Mouse (Mus musculus) T-helper 17 cell (primary cell): ENCODE measurements around the gene Ldlrad3.

ENCODE experiments used
- in situ Hi-C, 2 experiments: fragments of 300-600 bp; cut with MboI, MseI; formaldehyde crosslinking; loops; 1 replicate in 1 of 2; 2 replicates in 1 of 2; pipeline ENCODE4 v1.15.1; 2025; ENCODE audit warnings: high pct_unique_total_duplicates in 2 of 2

Ldlrad3 gene

DNA sequence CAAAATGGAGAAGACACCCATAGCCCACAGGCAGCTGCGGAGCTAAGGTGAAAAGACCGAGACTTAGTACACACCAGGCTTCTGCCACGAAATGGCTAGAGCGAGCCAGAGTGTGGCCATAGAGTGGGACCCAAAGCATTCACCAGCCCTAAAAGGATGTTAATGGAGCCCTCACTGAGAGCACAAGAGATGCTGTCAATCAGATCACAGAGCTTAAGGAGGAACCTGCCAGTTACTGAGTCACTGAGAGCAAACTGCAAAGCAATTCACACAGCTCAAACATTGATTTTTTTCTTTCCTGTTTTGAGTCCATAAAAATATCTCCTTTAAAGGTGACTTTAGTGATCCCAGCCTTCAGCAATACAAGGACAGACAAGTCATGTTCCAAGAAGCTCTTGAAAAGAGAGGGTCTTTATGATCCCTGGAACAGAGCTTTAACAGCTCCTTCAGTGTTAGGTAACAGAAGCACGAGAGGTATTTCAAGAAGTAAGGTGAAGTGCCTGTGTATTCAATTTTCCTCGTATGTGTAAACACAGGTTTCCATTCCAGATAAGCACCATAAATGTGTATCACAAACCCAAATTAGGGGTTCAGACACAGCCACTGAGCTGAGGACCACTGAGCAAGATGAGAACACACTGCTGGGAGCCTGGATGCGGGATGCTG is 209.7 kb downstream of the Ldlrad3 start:
- in situ Hi-C loops = loop anchor here in 1 of 2 experiments (25.0 kb wide), 1 partner anchor 1711 kb away; no protein-coding TSS in a partner anchor

- in situ Hi-C loops = no loop called here
Measured at GRCm38 (mm10) chr2:101973810-101974209, 212.4 kb downstream of the Ldlrad3 start.

GRCm38 (mm10) chr2:101967601-101968000 is 218.6 kb downstream of the Ldlrad3 start:
- in situ Hi-C loops = no loop called here

DNA sequence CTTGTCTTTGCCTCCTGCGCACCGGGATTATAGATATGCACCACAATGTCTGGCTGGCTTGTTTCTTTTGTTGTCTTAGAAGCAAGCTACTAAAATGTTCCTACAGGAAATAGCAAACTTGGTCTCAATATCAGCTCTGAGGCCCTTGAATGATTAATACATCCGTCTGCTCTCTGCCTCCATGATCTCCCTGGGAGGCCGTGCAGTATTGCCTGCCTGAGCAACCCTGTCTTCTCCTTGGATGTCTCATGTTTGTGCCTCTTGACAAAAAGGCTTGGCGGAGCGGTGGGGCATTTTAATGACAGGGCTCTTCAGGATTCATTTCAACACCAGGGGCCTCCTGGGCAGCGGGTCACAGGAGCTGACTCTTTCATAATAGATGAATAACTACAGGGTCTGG is 219.0 kb downstream of the Ldlrad3 start:
- in situ Hi-C loops = no loop called here

- in situ Hi-C loops = no loop called here
Measured at GRCm38 (mm10) chr2:101966017-101966416, 220.2 kb downstream of the Ldlrad3 start.

GRCm38 (mm10) chr2:101965515-101965914 is 220.7 kb downstream of the Ldlrad3 start:
- in situ Hi-C loops = no loop called here

- in situ Hi-C loops = no loop called here
Measured at GRCm38 (mm10) chr2:101963367-101963766, 222.8 kb downstream of the Ldlrad3 start.

GRCm38 (mm10) chr2:101962349-101962748 is 223.8 kb downstream of the Ldlrad3 start:
- in situ Hi-C loops = no loop called here

- in situ Hi-C loops = no loop called here
Measured at GRCm38 (mm10) chr2:101961391-101961790, 224.8 kb downstream of the Ldlrad3 start.

GRCm38 (mm10) chr2:101960658-101961057 is 225.5 kb downstream of the Ldlrad3 start:
- in situ Hi-C loops = no loop called here

DNA sequence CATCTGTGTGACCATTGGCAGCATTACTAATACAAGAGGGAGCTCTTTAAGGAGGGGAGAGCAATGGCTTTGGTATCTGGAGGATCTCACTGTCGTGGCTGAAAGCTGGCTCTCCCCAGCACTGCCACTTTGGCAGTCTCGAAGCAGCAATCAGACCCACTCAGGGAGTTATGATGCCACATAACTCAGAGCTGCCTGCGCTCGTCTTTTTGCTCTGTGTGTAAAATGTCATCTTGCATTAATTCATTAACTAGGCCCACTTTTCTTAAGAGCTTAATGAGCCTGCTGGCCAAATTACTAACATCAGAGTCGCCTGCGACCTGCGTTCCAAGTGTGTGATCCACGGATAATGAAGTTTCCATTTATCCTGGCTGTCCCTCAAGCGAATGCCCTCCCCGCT is 230.1 kb downstream of the Ldlrad3 start:
- in situ Hi-C loops = no loop called here

GRCm38 (mm10) chr2:101952951-101953361 is 233.2 kb downstream of the Ldlrad3 start:
- in situ Hi-C loops = no loop called here

DNA sequence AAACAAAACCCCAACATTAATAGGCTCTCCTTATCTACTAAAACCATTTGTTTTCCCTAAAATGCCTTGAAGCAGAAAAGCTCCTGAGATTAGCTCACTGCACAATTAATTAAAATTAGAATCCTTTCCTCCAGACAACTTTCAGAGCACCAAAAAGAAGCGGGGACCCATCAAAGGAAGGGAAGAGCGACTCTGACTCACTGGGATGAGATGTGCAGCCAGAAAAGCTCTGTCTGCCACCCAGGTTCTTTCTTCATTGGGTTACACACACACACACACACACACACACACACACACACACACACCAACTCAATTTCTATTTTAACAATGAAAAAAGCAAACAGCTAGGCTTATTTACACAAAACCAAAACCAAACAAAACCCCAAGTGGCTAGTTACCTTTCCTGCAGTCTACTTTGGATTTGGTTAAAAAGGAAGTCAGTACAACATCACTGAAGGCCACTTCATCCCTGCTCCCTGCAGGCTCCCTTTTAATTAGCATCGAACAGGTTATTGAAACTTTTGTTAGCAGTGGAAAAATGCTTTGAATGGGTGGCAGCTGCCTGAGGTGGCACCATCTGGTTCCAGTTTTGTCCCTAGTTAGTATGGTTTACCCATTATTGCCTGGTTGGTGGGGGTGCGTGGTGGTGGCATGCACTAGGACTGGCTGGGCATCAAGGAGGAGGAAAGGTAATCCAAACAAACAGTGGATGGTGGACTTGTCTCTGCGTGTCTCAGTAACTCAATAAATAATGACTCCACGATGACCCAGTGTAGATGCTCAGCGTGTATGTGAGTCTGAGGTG is 235.3 kb downstream of the Ldlrad3 start:
- in situ Hi-C loops = no loop called here

DNA sequence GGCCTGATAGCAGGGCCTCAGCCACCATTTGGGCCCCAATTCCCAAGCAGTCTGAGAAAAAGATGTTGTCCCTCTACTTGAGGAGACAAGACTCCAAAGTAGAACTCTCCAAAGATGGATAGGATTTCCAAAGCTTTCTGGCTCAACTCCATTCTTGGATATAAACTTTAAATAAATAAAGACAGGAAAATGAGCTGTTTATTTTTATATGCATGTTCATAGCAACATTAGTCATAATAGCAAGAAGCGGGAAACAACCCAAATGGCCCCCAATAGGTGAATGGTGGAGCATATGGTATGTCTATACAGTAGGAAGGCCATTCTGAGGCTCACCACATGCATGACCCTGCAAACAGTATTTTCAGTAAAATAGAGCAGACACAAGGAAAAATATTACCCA is 251.2 kb downstream of the Ldlrad3 start:
- in situ Hi-C loops = no loop called here

DNA sequence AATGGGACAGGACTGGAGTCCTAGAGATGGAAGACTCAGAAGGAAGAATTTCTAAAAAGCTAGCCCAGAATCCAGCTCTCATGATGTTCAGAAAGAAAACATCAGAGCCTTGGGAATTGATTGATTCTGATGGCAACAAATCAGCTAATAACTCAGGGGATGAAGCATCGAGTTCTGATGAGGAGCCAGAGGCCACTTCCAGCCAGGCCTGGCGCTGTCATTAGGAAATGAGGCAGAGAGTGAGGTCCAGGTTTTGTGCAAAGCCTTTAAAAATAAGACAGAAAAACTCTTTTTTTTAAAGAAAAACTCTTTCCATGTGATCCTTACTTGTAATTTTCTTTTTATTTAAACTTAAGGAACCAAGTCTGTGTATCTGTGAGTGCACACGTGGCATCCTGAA is 252.9 kb downstream of the Ldlrad3 start:
- in situ Hi-C loops = no loop called here

DNA sequence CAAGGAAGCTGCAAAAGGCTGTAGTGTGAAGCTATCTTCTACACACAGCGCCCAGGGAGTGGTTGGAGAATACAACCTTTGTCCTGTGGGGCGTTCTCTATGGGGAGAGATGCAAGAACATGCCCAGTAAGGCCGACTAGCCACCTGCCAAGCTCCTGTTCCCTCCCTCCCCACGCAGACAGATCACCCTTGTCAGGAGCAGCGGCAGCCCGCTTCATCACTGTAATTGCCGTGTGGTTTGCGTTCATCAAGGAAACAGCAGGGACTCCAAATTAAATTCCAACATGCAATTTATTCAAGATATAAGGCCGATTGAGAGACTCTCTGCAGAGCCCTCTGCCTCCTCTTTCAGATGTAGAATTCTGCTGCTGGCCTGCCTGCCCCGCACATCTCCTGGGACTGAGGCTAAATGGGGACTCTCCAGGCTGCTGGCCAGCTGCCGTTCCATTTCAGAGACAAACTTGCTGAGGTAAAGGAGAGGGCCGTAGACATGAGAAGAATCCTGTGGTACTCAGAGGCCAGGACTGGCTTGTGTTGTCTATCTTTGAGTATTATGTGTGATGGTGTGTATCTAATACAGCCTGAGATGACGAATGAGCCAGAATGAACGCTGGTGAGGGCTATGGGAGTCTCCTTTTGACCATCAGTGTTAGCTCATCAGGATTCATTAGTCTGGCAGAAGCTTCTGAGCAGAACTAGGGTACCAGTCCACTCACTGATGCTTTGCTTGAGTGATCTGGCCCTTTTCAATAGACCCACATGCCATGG is 253.8 kb downstream of the Ldlrad3 start:
- in situ Hi-C loops = no loop called here

DNA sequence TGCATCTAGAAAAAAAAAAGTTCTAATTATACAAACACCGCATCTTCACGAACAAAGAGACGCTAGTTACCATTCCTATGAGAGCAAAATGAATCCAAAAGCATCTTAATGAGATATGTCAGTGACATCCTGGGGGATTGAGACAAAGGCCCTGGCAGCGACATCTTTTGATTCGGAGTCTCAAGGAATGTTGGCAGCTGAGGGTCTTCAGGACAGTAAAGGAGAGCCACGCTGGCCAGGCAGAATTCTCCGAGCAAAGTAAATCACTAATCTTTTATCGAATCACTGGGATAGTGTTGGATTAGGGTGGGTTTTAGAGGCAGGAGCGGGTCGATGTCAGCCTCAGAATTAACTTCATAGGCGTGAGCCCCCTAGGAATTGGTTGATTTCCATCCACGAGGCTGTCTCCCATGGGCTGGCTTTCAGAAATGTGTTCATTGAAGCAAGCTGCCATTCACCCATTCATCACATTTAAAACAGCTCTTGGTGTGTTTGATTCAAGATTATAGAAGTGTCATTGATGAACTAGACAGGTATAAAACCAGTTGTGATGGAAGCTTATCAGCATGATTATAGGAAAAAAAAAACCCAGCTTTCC is 260.5 kb downstream of the Ldlrad3 start:
- in situ Hi-C loops = no loop called here

DNA sequence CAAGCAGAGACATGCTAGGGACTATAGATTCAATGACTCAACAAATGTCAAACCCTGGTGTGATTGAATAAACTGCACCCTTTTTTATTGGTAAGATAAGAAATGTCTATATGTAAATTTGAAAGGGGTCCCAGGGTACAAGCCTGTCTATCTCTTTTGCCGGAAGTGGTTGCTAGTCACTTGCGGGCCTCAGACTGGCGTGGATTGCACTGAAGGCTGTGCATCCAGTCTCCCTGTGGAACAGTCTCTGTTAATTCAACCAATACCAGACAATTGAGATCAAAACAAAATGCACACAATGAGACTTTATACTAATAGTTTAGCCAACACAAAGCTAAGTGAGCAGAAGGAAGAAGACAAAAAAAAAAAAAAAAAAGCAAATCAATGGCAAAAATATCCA is 261.0 kb downstream of the Ldlrad3 start:
- in situ Hi-C loops = no loop called here

DNA sequence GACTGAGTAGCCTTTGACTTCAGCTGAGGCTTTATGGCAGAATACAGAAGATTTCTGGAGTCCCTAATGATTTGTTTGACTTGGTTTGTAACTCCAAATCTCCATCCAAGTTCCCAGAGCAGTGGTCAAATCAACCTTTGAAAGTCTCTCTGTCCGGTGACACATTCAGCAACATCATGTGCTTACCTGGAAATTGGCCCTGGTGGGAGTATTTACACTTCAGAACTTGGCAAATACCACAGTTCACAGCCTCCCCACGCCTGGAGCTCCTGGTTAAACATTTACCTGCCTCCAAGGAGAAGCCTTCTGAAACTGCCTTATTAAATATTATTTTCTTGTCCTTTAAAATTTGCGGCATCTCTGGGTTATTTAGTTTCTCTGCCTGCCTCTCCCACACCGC is 263.0 kb downstream of the Ldlrad3 start:
- in situ Hi-C loops = no loop called here

- in situ Hi-C loops = no loop called here
Measured at GRCm38 (mm10) chr2:101922302-101922701, 263.9 kb downstream of the Ldlrad3 start.

- in situ Hi-C loops = no loop called here
Measured at GRCm38 (mm10) chr2:101920136-101920554, 266.0 kb downstream of the Ldlrad3 start.

DNA sequence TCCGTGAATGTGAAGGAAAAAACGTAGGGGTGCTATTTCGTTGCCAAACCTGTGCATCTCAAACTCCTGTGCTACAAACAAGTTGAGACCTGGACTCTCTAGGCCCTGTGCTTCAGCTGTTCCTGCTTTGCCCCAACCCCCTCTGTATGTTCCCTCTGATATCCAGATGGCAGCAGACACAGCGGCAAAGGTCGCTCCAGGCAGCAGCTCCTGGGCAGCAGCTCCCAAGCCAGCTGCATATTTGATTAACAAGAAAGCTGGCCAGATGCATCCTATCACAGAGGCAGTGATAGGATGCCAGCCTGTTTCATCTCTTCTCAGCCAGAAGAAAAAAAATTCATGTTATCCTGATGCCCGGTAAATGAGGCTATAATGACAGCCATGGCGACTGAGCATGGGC is 267.7 kb downstream of the Ldlrad3 start:
- in situ Hi-C loops = no loop called here
